Mouse (Mus musculus): Measurements from ENCODE around the gene Thada.

DNA sequence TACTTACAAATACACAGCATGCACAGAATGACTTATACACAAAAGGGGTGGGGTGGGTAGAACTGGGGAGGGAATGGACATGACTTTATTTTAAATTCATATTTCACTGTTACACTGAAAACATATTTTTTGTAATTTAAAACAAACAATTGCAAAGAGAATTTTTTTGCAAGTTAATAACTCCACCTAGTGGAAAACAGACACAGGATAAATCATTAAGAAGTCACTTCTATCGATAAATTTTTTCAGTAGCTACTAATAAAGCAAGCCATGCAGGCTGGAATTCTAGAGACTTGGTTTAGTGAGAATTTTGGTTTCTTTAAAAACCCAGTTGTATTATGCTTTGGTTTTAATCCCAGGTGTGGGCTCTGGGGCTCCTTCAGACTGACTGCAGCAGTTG, 41.7 kb downstream of the Thada start:
- no peak for TF ChIP-seq POLR2A (IDR thresholded peaks at IDR 0.05; ENCODE audit: borderline replicate concordance, insufficient read depth, low read length)
- no peak for TF ChIP-seq CTCF (IDR thresholded peaks at IDR 0.05; ENCODE audit: borderline replicate concordance, insufficient read depth, low read depth, low read length)

All from cerebellum, adult 2 months (tissue).